16 mouse cellular contexts compared by ENCODE assay signal in genomic region chr4:138444941-138445340, GRCm38 (mm10). TPM values are rescaled to one million over a fixed set of nuclear protein-coding genes. Genes with fewer than 3 reads are reported as not detected.
"Had no signal": no experiment of that assay in that cellular context is flagged by ENCODE, and none has a peak within 500 bp of the region (broad histone marks: within the 10 kb centered on the region; RNA-seq: fewer than 3 reads in every experiment).

No protein-coding gene starts in this region.

- H3K27ac ChIP-seq: kidney, postnatal 0 days; limb, embryonic 15.5 days; liver, embryonic 12.5 days; macrophage; stomach, postnatal 0 days had no signal

- ATAC-seq: liver, embryonic 12.5 days had no signal

- H3K4me1 ChIP-seq: liver, embryonic 12.5 days had no signal

- H3K4me2 ChIP-seq: limb, embryonic 15.5 days; liver, embryonic 12.5 days; lung, embryonic 14.5 days had no signal

- H3K9me3 ChIP-seq: limb, embryonic 15.5 days; liver, embryonic 12.5 days had no signal

- H3K4me3 ChIP-seq: limb, embryonic 15.5 days; liver, embryonic 12.5 days; megakaryocyte, embryonic 14.5 days had no signal

- H3K9ac ChIP-seq: limb, embryonic 15.5 days; liver, embryonic 12.5 days; lung, embryonic 14.5 days had no signal

- DNase-seq: kidney, adult 11 months; kidney, adult 9 months; kidney, postnatal 36 days; layer of hippocampus, adult 9-11 months; layer of hippocampus, postnatal 36 days; left cerebral cortex, postnatal 4 days; lung, embryonic 14.5 days; lung, postnatal 14 days; thymus, postnatal 14 days had no signal

RNA-seq across cellular contexts. Expression of gene Camk2n1, which starts 9.2 kb away (rescaled TPM):
- polyA plus RNA-seq: macrophage had no signal

RNA-seq across cellular contexts. Expression of gene Fam43b, which starts 48.6 kb away (rescaled TPM):
- polyA plus RNA-seq: liver, embryonic 12.5 days; liver, embryonic 16.5 days; lung, embryonic 14.5 days; macrophage; stomach, postnatal 0 days had no signal
